Mouse (Mus musculus): ENCODE measurements around the gene Rnf213. TPM values are rescaled to one million over a fixed set of nuclear protein-coding genes. Genes with fewer than 3 reads are reported as not detected.
A peak's percentile ranks its signal among the peaks of the same experiment; 100 is the strongest.
"Not testable (repeated sequence)": the region's sequence is repeated elsewhere in the genome, so short reads cannot be mapped to it uniquely, and the experiment has no call there.

Gene Rnf213
- polyA plus RNA-seq, 1 experiment: 25.4 TPM

DNA sequence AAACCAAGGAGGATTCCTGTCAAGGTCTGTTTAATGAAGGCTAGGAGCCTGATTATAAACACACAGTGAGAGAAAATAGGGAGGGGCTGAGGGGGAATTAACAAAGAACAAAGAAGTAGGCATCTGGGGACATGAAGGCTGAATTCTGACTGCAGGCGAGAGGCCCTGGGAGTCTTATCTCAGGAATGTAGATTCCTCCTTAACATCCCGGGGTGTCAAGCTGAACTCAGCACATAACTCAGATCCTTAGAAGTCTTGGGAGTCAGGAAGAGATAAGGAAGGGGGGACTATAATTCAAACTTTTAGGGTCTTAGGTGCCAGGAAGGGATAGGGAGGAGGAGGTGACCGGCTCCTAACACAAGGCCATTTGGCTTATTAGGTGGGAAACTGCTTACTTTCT lies 5.6 kb upstream of the Rnf213 start:
- DNase-seq (ENCODE audit: low read depth, low spot score): not testable (repeated sequence)
- 57% methylated on average over 3 of the region's 3 CpGs for WGBS

DNA sequence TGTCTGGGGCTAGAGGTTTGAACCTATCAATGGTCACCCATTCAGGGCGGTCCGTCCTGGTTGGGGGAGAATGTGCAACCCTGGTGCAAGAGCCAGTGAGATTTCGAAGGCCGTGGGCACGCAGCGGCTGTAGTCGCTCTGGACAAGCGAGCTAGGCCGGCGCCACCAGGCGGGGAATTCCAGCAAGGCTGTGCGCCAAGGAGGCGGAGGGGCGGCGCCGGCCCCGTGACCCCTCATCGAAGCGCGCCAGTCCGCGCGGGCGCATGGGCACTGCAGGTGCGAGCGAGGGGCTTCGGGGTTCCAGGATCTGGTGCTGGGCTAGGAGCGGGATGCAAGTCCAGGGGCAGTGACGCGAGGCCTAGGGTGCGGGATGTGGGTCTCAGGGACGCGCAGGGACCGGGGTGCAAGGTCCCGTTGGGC lies 3.0 kb upstream of the Rnf213 start:
- WGBS: under 1% methylated on average over 35 of the region's 35 CpGs
- DNase-seq (ENCODE audit: low read depth, low spot score): no peak

DNA sequence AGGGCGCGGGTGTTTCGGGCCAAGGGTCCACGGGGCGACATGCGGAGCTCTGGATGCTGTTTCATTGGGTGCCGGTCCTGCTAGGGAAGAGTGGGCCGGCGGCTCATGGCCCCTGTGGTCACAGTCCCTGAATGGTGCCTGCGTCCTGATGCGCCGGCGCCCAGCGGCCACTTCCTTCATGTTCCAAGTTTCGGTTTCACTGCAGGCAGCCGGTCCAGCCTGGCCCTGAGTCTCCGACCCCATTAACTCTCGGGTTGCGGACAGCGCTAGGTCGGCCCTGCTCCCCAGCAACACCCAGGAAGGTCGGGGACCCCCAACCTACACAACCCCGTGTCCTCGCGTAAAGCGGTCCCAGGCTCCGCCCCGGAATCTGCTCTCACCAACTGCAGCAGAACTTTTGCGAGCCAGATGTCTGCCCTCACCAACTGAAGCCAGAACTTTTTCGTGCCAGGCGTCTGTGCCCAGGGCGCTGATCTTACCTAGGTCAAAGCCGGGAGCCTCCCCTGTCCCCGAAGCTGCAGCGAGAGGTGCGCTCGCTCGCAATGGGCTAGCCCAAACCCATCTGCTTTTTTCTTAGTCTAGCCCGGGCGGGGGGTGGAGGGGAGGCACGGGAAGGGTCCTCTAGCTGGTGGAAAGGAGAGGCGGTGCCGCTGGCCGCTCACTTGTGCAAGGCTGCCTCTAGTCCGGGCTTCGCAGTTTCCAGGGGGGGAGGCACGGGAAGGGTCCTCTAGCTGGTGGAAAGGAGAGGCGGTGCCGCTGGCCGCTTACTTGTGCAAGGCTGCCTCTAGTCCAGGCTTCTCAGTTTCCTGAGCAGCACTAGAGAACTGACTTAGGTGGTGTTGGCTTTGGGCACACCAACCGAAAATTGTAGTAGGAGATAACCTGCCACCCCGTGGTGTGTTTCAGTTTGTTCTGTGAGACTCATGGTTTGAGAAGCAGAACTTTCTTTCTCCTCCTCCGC lies 2.3 kb upstream of the Rnf213 start:
- no peak for DNase-seq (ENCODE audit: low read depth, low spot score)
- whole genome bisulfite sequencing: 2% methylated on average over 53 of the region's 53 CpGs

DNA sequence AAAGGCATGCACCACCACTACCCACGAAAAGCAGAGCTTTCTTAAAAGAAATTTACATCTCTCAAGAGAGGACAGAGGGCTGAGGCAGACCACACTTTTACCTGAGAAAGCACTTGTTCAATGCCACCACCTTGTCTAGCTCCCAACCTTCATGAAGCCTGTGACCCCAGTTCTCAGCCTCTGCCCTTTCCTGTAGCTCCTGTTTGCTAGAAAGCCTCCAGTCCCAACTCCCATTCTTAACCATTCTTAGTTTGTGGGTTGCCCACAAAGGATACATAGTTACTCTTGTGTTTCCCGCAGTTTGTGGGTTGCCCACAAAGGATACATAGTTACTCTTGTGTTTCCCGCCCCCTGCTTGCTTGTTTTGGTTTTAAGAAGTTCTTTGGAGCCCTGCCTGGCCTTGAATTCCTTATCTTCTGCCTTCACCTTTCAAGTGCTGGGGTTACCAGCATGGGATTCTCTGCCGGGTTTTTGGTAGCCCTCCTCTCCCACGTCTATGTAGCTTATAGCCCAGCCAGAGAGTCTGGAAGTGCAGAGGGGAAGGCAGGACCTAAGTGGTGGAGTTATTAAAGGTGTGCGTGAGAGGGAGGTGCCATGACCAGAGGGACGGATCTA lies 1.4 kb upstream of the Rnf213 start:
- DNase-seq (ENCODE audit: low read depth, low spot score): no peak
- 32% methylated on average over 7 of the region's 7 CpGs for WGBS

DNA sequence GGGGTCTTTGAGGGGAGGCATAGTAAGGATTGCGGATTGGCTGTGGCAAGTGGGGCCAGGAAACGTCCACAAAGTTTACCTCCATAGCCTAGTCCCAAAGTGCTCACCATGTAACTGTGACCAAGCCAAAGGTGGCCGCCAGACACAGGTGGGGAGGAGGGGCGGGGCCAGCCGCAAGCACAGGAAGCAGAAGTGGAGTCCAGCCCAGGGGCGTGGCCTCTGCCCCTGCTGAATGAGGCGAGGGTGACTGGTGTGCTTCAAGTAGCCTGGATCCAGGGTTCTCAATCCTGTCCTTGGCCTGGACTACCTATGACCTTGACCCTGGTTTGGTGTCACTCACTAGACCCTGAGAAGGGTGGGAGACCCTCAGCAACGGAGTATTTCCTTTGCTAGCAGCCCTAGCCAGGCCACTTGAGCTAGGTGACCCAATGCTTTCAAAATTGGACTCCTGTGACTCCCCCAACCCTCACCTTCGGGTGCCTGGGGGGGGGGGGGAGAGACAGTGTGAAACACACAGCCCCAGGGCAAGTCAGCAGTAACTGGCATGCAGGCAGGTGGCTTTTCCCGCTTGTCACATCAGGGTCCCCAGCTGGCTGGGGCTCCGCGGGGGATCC lies 792 bp upstream of the Rnf213 start:
- DNase-seq (ENCODE audit: low read depth, low spot score): no peak
- 10% methylated on average over 12 of the region's 12 CpGs for WGBS

DNA sequence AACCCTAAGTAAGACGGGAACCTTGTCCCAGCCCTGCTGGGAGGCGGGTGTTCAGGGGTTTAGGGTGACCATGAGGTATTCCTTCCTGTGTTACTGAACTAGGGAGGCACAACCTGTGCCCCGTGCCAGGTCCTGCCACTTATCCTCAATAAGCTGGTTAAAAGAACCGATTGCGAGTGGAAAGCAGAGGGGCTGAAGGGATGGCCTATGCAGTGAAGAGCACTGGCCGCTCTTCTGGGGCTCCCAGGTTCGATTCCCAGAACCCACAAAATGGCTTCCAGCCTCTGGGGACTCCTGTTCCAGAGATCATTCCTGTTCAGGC lies 544 bp downstream of the Rnf213 start:
- no peak for DNase-seq (ENCODE audit: low read depth, low spot score)
- WGBS: 7% methylated on average over 7 of the region's 7 CpGs

DNA sequence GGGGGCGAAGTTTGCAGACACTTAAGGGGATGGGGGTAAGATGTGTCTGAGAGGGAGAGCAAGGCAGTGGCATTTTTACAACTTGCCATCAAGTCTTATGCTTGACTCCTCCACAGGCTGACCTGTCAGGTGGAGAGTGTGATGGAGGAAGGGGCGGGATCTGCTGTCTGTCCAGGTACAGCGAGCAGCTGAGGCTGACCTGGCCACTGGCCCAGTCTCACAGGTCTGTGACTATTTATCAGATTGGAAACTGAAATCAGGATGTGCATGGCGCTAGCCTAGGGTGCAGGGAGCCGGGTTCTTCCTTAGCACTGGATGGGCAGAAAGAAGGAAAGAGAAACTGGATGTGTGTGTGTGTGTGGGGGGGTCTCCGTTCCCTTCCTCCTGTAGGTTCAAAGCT lies 1.3 kb downstream of the Rnf213 start:
- 20% methylated on average over 6 of the region's 6 CpGs for WGBS
- no peak for DNase-seq (ENCODE audit: low read depth, low spot score)

DNA sequence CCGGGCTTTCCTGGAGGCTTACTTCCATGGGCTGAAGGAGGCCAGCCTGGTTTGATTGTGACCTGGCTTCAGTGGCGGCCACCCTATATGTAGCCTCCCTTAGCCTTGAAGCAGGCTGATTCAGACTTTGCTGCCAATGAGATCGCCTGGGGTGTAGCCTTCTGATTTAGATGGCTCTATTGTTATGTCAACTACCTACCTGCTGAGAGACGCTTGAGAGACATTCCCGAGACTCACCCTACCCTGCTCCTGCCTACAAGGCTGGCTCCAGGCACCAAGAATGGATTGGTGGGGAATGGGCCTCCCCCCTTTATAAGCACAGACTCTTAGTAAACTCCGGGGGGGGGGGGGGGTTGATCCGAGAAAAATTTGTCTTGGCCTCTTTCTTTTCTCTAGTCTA lies 2.5 kb downstream of the Rnf213 start:
- WGBS: 57% methylated on average over 7 of the region's 7 CpGs
- DNase-seq (ENCODE audit: low read depth, low spot score): no peak

DNA sequence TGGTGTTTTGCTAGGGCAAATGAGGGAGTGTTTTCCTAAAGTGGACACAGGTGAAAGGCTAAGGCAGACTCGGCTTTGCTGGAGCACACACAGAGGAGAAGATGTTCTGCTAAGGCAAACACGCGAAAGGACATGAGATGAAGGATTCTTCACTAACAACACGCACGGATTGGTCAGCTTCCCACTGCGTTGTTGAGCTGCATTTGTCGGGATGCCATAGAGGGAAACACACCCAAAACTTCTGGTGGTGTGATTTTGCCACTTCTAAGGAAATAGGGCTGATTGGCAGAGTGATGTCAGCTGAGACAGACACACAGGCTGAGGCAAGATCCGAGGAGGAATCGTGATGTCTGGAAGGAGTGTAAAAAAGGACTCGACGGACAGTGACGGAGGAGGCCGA lies 3.0 kb downstream of the Rnf213 start:
- 68% methylated on average over 13 of the region's 13 CpGs for WGBS

DNA sequence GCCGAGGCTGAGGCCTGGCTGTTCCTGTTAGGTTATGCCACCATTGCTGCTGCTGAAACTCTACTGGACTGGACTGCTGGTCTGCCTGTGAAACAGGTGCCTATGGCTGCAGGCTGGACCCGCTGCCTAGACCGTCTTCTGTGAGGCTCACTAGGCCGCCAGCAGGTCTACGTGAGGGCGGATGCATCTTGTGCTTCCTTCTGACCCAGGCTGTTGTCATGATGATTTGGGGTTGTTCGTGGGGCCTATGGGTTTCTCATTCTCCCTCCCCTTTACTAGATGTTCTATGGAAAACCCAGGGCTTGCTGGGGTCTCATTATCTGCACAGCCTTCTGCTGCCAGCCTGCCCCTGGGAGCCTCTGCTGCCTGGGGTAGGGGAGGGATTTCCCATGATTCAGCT lies 3.6 kb downstream of the Rnf213 start:
- DNase-seq (ENCODE audit: low read depth, low spot score): no peak
- 91% methylated on average over 7 of the region's 7 CpGs for WGBS

More for the DNA sequence above, 3.0 kb downstream of the Rnf213 start:
- no peak for DNase-seq (ENCODE audit: low read depth, low spot score)

DNA sequence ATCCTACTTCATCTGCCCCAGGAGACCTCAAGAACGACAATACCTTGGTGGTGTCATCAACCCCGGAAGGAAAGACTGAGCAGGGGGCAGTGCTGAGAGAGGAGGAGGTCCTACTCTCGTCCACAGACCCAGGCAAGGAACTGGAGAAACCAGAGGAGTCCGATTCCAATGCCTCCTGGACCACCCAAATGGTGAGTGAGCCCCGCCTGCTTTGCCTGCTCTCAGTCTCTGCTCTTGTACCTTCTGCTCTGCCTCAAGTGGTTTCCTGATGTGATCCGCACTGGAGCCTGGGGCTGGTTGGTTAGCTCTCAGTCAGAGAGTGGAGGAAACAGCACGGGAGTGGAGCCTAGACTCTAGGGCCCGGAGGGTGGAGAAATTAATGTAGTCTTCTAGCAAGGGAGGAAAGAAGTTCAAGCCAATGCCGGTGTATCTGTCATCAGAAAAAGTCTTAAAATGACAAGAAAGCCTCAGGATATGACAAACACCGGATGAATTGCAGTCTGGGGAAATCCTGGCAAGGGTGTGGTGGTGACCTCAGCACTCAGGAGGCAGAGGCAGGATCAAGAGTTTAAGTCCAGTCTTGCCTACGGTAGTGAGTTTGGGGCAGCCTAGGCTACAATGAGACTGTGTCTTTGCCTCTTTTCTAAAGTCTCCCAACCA lies 9.7 kb downstream of the Rnf213 start:
- 65% methylated on average over 11 of the region's 11 CpGs for WGBS
- no peak for DNase-seq (ENCODE audit: low read depth, low spot score)

DNA sequence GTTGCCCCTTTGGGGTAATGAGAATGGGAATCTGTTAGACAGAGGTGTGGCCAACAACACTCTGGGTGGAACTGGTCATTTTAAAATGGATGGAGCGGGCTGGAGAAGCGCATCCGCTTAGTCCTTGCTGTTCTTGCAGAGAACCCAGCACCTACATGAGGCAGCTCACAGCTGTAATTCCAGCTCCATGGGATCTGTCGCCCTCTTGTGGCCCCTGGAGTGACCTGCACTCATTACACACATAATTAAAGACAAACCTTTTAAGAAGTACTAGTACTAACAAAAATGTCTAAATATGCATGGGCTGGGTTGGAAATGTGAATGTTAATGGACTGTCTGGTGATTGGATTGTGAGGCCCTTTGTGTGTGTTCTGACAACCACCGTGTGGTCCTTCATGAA lies 11.7 kb downstream of the Rnf213 start:
- no peak for DNase-seq (ENCODE audit: low read depth, low spot score)
- WGBS: 77% methylated on average over 5 of the region's 5 CpGs

DNA sequence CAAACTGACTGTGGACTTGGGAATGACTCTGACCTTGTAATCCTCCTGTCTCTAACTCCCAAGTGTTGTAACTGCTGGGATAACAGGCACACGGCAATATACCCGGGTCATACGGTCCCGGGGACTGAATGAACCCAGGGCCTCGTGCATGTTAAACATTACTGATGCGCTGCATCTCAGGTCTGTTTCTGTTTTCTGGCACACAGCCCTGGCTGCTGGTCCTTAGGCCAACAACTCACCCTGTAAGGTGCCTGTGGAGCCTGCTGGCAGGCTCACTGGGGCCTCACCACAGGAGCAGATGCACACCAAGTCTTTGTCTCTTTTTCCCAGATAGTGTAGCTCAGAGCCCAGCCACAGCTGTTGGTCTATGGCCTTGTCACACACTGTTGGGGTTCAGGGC lies 14.5 kb downstream of the Rnf213 start:
- 83% methylated on average over 6 of the region's 6 CpGs for WGBS
- DNase-seq (ENCODE audit: low read depth, low spot score): no peak

DNA sequence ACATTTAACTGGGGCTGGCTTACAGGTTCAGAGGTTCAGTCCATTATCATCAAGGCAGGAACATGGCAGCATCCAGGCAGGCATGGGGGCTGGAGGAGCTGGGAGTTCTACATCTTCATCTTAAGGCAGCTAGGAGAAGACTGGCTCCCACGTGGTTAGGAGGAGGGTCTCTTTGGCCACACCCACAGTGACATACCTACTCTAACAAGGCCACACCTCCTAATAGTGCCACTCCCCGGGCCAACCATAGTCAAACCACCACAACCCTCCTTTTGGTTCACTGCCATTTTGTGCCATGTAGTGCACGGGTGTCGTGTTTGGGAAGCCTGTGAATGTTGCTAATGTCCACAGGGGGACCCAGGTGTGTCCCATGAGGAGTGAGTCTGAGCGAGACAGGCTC lies 15.1 kb downstream of the Rnf213 start:
- no peak for DNase-seq (ENCODE audit: low read depth, low spot score)
- WGBS: 41% methylated on average over 5 of the region's 5 CpGs

DNA sequence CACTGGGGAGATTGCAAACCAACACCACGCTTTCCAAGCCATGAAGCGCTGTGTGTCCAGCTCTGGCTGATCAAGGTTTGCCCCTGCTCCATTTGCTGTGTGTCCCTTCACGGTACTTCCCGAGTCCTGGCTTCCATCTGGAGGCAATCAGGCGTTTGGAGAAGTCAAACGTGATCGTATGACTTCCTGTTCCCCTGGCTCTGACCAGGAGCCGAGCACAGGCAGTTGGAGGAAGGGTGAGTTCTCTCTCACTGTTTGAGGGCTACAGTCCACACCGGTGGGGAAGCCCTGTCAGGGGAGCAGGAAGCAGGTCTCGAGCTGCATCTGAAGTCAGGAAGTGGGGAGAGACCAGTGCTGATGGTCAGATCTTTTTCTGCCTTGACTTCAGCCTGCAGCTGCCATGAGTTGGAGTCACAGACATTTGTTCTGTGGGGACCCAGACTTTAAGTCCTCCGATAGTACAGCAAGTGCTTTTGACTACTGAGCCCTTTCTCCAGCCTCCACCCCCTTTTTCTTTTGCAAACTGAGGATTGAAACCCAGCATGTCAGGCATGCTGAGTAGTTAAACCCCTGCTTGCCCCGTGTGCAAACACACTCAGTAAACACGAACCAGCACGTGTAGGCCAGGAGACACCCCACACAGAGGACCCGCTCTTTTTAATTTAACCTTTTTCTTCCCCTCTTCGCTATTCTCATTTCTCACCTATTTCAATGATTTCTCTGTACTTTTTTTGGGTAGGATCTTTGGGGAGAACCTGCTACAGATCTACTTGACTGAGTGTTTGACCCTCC lies 26.6 kb downstream of the Rnf213 start:
- DNase-seq (ENCODE audit: low read depth, low spot score): no peak
- 49% methylated on average over 16 of the region's 16 CpGs for WGBS

DNA sequence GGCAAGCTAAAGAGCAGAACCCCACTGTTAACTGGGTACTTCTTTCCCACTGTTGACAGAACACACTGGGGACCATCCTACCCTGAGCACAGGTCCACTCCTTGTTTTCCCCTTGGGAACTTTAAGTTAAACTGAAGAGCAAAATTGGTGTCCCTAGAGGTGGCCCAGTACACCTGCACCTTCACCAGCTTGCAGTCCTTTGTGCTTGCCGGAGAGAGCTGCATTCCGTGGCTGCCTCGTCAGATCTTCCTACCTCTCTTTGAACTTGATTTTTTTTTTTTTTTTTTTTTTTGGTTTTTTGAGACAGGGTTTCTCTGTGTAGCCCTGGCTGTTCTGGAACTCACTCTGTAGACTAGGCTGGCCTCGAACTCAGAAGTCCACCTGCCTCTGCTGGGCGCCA lies 27.5 kb downstream of the Rnf213 start:
- 88% methylated on average over 5 of the region's 5 CpGs for WGBS

DNA sequence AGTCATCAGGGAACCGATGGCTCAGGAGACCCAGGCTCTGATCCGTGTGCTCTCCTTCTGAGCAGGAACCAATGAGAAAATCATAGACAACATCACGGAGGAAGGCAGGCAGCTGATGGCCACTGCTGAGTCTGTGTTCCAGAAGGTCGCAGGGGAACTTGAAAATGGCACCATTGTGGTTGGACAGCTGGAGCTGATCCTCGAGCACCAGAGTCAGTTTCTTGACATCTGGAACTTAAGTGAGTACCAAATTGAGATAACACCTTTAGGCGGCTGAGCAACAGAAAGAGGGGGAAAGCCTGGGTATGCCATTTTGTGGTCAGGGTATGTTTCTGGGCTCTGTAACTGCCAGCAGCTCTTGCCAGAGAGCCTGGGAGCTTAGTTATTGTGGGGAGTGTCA lies 34.5 kb downstream of the Rnf213 start:
- WGBS: 88% methylated on average over 6 of the region's 6 CpGs
- DNase-seq (ENCODE audit: low read depth, low spot score): no peak

More for the DNA sequence above, 27.5 kb downstream of the Rnf213 start:
- no peak for DNase-seq (ENCODE audit: low read depth, low spot score)

DNA sequence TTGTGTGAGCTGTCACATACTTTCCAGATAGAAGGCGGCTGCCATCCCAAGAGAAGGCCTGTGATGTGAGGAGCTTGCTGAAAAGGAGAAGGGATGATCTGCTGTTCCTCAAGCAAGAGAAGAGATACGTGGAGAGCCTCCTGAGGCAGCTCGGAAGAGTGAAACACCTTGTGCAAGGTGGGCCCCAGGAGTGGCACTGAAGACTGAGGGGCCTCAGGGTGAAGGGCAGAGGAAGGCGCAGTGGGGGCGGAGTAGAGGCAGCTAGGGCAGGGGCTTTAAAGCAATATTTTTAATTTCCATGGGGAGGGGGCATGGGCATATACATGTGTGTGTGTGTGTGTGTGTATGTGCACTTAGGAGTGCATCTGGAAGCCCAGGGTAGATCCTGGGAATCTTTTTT lies 35.1 kb downstream of the Rnf213 start:
- 87% methylated on average over 5 of the region's 5 CpGs for WGBS
- DNase-seq (ENCODE audit: low read depth, low spot score): no peak

DNA sequence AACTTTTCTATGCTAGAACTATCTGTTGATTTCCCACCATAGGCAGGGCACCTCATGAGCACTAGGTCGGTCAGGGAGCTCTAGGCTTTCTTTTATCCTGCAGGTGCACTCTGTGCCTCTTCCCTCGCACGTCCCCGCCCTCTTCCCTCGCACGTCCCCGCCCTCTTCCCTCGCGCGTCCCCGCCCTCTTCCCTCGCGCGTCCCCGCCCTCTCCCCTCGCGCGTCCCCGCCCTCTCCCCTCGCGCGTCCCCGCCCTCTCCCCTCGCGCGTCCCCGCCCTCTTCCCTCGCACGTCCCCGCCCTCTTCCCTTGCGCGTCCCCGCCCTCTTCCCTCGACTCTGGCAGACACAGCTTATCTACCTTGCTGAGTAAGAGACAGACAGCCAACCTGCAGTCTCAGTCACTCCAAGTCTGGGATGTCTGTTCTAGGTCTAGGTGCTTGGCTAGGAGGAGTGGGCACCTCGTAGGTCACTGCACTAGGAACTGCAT lies 35.8 kb downstream of the Rnf213 start:
- WGBS: 3% methylated on average over 35 of the region's 35 CpGs
- peak; percentile 42 for DNase-seq (ENCODE audit: low read depth, low spot score)
